Mouse (Mus musculus): ENCODE data around the gene Rasal1.

The Rasal1 gene

DNA sequence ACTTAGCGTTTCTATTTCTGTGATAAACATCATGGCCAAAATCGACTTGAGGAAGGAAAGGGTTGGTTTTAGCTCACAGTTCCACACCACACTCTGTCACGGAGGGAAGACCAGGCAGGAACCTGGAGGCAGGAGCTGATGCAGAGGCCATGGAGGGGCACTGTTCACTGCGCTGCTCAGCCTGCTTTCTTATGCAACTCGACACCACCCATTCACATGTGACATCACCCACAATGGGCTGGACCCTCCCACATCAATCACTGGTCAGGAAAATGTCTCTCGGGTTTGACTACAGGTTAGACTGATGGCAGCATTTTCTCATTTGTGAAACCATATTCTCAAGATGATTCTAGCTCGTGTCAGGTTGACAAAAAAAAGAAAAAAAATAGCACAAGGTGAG lies 72.4 kb downstream of the Rasal1 start:
- DNase-seq (ENCODE audit: low spot score in 2 of 2) = no peak

DNA sequence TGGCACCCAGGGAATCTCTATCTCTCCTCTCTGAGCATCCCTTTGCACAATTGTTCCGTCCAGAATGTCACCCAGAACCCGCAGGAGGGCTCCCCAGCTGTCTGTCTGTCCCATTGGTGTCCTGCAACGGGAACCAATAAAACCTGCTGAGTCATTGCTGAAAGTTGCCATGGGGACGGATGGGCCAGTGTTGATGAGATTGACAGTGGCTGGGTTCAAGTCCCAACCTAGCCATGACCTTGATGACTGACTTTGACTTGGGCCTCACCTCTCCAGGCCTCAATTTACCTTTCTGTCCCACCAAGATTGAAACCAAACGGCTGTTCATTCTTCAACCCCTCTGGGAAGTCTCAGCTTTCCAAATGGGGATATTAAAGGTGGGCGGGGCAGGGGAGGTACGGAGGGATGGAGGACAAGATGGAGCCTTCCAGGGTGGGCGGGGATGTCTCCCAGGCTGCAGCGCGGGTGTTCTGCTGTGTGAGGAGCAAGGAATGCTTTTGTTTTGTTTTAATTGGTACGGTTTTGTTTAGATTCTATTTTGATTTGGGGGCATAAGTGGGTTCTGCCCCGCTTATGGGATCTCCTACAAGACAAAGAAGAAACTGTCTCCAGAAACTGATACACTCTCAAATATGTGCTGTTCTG lies 77.3 kb downstream of the Rasal1 start:
- no peak for DNase-seq (ENCODE audit: low spot score in 2 of 2)

Data from frontal cortex, postnatal 25 days (tissue).